Mouse (Mus musculus) kidney, adult 9 months (tissue): Measurements from ENCODE around the gene Wdpcp.
"Not testable (repeated sequence)": the region's sequence is repeated elsewhere in the genome, so short reads cannot be mapped to it uniquely, and the experiment has no call there.

Experiments used
- DNase-seq: peaks from one replicate; pipeline ENCODE4 v3.0.0; 2022

Wdpcp gene

DNA sequence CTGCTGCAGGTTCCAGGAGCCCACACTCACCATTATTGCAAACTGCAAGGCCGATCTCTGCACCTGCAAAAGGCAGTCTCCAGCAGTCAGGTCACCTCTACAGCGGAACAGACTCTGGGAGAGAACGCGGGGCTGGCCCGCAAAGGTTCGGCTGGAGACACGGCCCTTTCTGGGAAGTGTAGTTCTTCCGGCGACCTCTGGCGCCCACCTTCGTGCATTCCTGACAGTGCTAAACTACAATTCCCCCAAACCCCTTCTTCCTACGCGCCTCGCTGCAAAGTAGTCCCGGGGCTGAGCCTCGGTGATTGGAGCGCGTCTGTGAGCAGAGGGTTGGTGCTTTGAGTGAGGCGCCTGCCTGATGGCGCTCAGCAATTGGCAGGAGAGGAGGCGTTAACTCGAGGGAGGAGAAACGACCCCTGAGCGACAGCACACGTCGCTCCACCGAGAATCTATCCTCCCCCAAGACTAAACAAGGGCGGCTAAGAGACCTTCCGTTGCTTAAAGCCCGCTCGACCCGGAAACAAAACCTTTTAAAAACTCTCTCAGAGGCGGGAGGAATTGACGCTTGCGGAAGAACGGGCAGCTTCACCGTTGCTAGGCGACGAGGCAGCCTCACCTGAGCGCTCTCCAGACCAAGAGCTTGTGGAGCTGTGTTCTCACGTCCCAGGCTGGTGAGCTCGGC lies at the start of gene Wdpcp, which contains the start of gene Mdh1:
Wdpcp (plus strand) TSS at position 536 of the 682 bp plus-strand sequence.
Mdh1 (minus strand) TSS at position 668 of the 682 bp plus-strand sequence.
- DNase-seq: peak; percentile 99

GRCm38 (mm10) chr11:21528676-21529394 lies 43.2 kb upstream of the Wdpcp start:
- DNase-seq: no peak

GRCm38 (mm10) chr11:21530856-21531255 lies 41.2 kb upstream of the Wdpcp start:
- DNase-seq: not testable (repeated sequence)

DNA sequence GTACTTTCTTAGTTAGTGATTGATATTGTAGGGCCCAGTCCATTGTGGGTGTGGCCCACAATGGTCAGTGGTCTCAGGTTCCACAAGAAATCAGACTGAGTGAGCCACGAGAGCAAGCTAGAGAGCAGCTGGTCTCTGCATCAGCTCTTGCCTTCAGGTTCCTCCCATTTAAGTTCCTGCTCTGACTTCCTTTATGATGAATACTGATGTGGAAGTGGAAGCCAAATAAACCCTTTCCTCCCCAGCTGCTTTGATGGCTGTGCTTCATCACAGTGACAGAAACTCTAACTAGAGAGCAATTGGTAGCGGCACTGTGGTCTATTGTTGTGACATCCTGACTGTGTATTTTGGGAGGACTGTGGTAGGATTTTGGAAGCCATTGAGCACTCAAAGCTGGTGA lies 32.0 kb upstream of the Wdpcp start:
- no peak for DNase-seq

DNA sequence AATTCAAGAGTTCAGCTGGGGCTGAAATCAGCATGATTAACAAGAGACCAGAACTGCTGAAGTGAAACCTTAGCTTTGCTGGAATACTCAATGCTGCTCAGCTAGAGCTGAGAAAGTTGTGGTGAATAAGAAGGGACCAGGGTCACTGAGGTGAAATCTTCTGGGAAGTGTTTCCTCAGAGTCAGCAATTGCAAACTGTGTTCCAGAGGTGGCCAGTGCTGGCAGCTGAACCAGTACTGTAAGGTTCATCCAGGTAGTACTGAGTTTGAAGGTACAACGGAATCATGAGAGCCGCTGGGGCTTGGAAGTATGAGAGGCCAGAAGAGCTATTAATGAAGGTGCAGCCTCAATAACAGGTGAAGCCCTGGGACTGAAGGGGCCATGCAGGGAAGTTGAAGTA lies 31.4 kb upstream of the Wdpcp start:
- peak; percentile 48 for DNase-seq

GRCm38 (mm10) chr11:21542731-21543130 lies 29.3 kb upstream of the Wdpcp start:
- no peak for DNase-seq

DNA sequence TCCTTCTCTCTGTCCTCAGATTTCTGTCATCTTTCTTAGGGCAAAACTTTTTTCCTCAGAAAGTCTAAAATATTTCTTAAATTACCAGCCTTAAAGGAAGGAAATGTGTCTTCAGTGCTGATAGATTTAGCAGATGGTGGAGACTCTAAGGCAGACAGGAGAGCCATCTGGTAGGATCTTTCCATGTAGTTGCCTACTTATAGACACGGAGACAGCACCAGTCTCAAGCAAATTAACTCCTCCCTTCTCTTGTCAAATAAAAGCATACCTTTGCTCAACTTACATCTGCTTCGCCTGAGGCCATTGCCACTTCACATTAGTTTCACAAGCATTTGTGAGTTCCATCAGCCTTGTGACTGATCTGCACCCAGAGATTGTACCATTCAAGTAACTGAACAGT lies 27.0 kb upstream of the Wdpcp start:
- no peak for DNase-seq

DNA sequence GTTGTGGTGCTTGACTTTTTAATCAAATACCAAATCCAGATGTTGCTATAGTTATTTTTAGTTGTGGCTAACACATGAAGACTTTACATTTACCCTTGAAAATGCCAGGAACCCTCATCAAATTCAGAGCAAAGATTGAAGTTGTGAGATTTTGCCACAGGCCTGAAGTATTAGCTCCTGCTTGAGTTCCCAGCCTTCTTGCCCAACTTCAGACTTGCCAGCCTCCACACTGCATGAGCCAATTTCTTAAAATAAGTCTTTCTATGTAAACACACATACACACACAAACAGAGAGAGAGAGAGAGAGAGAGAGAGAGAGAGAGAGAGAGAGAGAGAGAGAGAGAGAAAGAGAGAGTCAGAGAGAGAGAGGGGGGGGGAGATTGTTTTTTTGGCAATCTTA lies 26.1 kb upstream of the Wdpcp start:
- no peak for DNase-seq

- DNase-seq: no peak
Measured at GRCm38 (mm10) chr11:21546671-21547070, 25.4 kb upstream of the Wdpcp start.

- no peak for DNase-seq
Measured at GRCm38 (mm10) chr11:21547518-21547917, 24.5 kb upstream of the Wdpcp start.

DNA sequence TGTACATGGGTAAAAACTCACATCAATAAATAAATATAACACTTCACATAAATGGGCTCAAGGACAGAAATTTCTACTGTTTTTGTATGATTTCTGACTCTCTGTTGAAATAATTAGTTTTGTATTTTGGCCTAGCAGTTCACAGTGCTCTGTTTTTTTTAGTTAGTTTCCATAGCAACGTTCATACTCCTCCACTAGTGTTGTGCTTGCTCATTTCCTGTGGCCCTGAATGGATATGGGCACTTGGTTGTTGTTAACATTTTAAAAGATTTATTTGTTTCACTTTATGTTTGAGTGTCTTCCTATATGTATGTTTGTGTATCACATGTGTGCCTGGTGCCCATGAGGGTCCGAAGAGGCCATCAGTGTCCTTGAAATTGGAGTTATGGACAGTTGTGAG lies 23.0 kb upstream of the Wdpcp start:
- DNase-seq: no peak

DNA sequence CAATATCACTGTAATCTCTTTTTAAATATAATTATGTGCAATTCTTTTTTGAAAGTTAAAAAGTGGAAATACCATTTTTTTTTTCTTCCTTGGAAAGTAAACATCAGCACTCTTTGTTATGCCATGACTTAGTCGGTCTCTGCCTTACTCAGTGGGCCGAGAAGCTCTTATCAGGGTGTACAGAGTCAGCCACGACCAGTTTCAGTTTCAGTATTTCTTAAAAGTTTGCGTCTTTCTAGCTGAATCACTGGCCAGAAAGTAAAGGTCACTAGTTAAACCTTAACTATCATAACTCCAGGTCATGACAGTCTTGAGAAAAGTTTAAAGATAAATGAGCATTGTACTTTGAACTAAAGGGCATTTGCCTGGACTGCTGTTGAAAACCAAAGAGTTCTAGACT lies 22.3 kb upstream of the Wdpcp start:
- DNase-seq: peak; percentile 89

- DNase-seq: peak; percentile 33
Measured at GRCm38 (mm10) chr11:21550222-21551173, 21.5 kb upstream of the Wdpcp start.

DNA sequence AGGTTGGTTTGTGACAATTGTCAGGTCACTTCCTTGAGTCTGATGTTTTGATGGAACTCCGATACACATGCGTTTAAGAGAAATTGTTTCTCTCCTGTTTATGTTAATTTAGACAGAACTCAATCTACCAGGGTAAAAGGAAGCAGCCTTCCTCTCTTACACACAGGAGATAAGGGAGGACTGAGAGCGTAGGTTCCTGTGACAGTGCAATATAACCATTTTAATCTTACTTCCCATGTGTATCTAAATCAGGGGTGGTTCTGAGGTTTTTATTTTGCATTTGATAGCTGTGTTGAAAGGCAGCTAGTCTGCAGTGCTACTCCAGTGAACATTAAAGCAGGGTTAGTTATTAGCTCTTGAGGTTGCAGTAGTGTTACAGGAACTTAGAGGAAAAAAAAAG lies 20.0 kb upstream of the Wdpcp start:
- no peak for DNase-seq

- no peak for DNase-seq
Measured at GRCm38 (mm10) chr11:21559727-21560126, 12.3 kb upstream of the Wdpcp start.

GRCm38 (mm10) chr11:21561347-21561746 lies 10.7 kb upstream of the Wdpcp start:
- peak; percentile 69 for DNase-seq

GRCm38 (mm10) chr11:21563617-21564325 lies 8.3 kb upstream of the Wdpcp start:
- peak; percentile 38 for DNase-seq

GRCm38 (mm10) chr11:21564681-21565405 lies 7.2 kb upstream of the Wdpcp start:
- DNase-seq: no peak

GRCm38 (mm10) chr11:21566934-21567333 lies 5.1 kb upstream of the Wdpcp start:
- no peak for DNase-seq

DNA sequence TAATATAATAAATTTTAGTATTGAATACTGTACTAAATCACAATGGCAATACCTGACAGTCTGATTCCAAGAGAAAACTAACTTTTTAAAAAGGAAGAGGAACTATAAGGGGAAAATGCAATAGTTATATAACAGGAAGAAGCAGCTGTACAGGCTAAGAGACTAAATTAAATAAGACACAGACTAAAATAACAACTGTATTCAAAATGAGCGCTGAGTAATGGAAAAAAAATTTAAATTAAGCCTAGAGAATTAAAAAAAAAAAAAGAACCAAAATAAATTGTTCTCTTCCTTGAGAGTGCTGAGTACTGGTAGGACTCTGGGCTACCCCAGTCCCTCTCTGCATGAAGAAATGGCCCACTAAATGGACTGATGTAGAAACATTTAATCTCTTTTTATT lies 4.3 kb upstream of the Wdpcp start:
- no peak for DNase-seq

DNA sequence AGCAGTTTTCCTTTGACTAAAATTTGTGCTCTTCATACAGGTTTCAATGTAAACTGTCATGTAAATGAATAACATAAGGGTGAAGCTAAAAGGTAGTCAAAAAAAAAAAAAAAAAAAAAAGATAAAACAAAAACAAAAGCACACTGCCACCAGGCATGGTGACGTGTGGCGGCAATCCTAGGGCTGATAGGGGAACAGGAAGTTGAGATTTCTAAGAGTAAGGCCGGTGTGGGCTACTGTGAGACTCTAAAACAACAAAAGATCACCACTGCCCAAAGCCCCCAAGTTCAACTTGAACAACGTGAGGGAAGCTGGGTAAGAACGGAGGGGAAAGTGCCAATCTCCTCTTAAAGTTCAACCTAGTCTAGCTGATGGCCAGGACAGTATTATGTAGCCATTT lies 3.0 kb upstream of the Wdpcp start:
- DNase-seq: no peak
